Mouse (Mus musculus) heart, embryonic 11.5 days (tissue): ENCODE results near the gene Slc38a6. TPM values are rescaled to one million over a fixed set of nuclear protein-coding genes. Genes with fewer than 3 reads are reported as not detected.

Experiments used
- ATAC-seq: fragments of 200-750 bp; cut with Nextera tagmentation; replicated peaks from 2 replicates; pipeline ENCODE4 v1.8.0; 2017; ENCODE audit warnings: moderate library complexity; ENCODE audit not compliant: insufficient number of reproducible peaks, low FRiP score, low TSS enrichment
- H3K27ac ChIP-seq: fragments of 300-500 bp; sonication (generic); 2 replicates; pipeline ENCODE4 v1.5.1; 2014; ENCODE audit warnings: mild to moderate bottlenecking, low read depth, low read length
- H3K27me3 ChIP-seq: fragments of 300-500 bp; sonication (generic); 2 replicates; pipeline ENCODE4 v1.6.1; 2014; ENCODE audit warnings: mild to moderate bottlenecking, low read length, mixed read lengths; ENCODE audit not compliant: control insufficient read depth, insufficient read depth
- H3K36me3 ChIP-seq: fragments of 300-500 bp; sonication (generic); 2 replicates; pipeline ENCODE4 v1.6.1; 2014; ENCODE audit warnings: mild to moderate bottlenecking, low read length, moderate library complexity, mixed read lengths; ENCODE audit not compliant: control insufficient read depth, insufficient read depth
- H3K4me1 ChIP-seq: fragments of 300-500 bp; sonication (generic); 2 replicates; pipeline ENCODE4 v1.6.1; 2014; ENCODE audit warnings: low read length; ENCODE audit not compliant: control insufficient read depth, insufficient read depth
- H3K4me2 ChIP-seq: fragments of 300-500 bp; sonication (generic); 2 replicates; pipeline ENCODE4 v1.6.1; 2014; ENCODE audit warnings: mild to moderate bottlenecking, moderate library complexity
- H3K4me3 ChIP-seq: fragments of 300-500 bp; sonication (generic); 2 replicates; pipeline ENCODE4 v1.5.1; 2014; ENCODE audit warnings: low read depth, low read length
- H3K9ac ChIP-seq: fragments of 300-500 bp; sonication (generic); 2 replicates; pipeline ENCODE4 v1.6.1; 2014; ENCODE audit warnings: mild to moderate bottlenecking, low read depth, low read length, moderate library complexity
- H3K9me3 ChIP-seq: fragments of 300-500 bp; sonication (generic); replicated peaks from 2 replicates; pipeline ENCODE4 v1.6.1; 2016; ENCODE audit warnings: low read length; ENCODE audit not compliant: control insufficient read depth
- WGBS: fragments of 180-500 bp; shearing (Covaris S2); extraction: QIAGEN DNeasy Blood & Tissue Kit; methylation state at CpG from one replicate; pipeline ENCODE4 v1.1.7; 2014; ENCODE audit not compliant: insufficient replicate concordance; 5-methylcytosine and 5-hydroxymethylcytosine counted together
- polyA plus RNA-seq: library from polyadenylated mRNA; unstranded; fragments of >200 nt; fragmentation: Nextera tagmentation; extraction: Ambion mirVana; gene quantifications from 2 replicates; pipeline ENCODE4 v1.2.1, GENCODE M21; 2014

Slc38a6 gene
- polyA plus RNA-seq, 1 experiment from 2014 or later: 8.7 TPM

DNA sequence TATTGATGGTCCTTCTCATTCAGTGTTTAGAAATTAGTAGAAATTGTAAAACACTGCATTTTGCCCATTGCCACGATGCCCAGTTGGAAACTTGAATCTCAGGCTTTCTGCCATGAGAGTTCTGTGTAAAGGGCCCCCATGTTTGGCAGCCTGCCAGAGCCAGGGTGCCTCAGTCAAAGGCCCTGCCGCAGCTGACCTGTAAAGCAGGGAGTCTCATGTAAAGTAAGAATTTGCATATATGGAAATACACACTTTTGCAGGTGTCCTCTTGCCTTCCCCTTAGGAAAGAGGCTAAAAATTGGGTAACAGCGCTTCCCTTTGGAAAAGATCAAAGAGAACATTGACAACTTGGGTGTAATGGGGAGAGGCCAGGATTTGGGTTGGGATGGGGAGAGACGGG is 67.9 kb downstream of the Slc38a6 start:
- Histone ChIP-seq H3K9ac (no peak overlapping the region), H3K27ac (no peak overlapping the region), H3K4me3 (no peak overlapping the region), H3K27me3 (no peaks in the 10 kb centered on the region), H3K4me1 (peaks cover 12% of the 10 kb centered on the region), H3K9me3 (no peaks in the 10 kb centered on the region), H3K4me2 (no peak overlapping the region), H3K36me3 (no peaks in the 10 kb centered on the region)
- no peak for ATAC-seq
- 66% methylated on average over 4 of the region's 4 CpGs for WGBS

- no peak overlapping the region for H3K27ac ChIP-seq
- H3K4me2 ChIP-seq: no peak overlapping the region
- H3K27me3 ChIP-seq: no peaks in the 10 kb centered on the region
- H3K4me3 ChIP-seq: no peak overlapping the region
- H3K4me1 ChIP-seq: peaks cover 12% of the 10 kb centered on the region
- no peaks in the 10 kb centered on the region for H3K9me3 ChIP-seq
- WGBS: 76% methylated on average over 14 of the region's 14 CpGs
- no peak overlapping the region for H3K9ac ChIP-seq
- no peak for ATAC-seq
- H3K36me3 ChIP-seq: no peaks in the 10 kb centered on the region
Observed at GRCm38 (mm10) chr12:73355084-73355775, 68.7 kb downstream of the Slc38a6 start.

- Histone ChIP-seq H3K27me3 (no peaks in the 10 kb centered on the region), H3K4me1 (peaks cover 6% of the 10 kb centered on the region), H3K4me2 (no peak overlapping the region), H3K27ac (no peak overlapping the region), H3K36me3 (no peaks in the 10 kb centered on the region), H3K9ac (no peak overlapping the region), H3K9me3 (no peaks in the 10 kb centered on the region), H3K4me3 (no peak overlapping the region)
- ATAC-seq: no peak
- 72% methylated on average over 2 of the region's 2 CpGs for WGBS
Observed at GRCm38 (mm10) chr12:73356696-73357095, 70.1 kb downstream of the Slc38a6 start.

DNA sequence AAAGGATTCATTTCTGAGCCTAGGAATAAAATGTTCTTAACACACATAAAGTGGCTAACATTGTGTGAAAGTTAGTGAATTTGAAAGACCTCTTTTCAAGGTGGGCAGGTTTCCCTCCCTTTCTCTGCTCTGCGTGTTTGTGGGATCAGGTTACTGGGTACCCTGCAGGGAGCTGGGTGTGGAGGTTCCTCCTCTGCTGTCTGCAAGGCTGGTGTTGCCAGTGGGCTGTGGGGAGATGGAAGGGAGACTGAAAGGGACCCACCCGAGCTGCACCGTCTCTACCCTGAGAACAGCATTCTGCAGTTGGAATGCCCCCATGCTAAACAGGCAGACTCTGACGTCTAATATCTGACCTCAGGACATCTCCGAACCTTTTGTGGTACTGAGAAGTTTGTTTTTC is 70.7 kb downstream of the Slc38a6 start:
- Histone ChIP-seq H3K36me3 (no peaks in the 10 kb centered on the region), H3K9me3 (no peaks in the 10 kb centered on the region), H3K27me3 (no peaks in the 10 kb centered on the region), H3K9ac (no peak overlapping the region), H3K27ac (no peak overlapping the region), H3K4me3 (no peak overlapping the region), H3K4me2 (no peak overlapping the region), H3K4me1 (peaks cover 6% of the 10 kb centered on the region)
- 53% methylated on average over 5 of the region's 5 CpGs for WGBS
- no peak for ATAC-seq

DNA sequence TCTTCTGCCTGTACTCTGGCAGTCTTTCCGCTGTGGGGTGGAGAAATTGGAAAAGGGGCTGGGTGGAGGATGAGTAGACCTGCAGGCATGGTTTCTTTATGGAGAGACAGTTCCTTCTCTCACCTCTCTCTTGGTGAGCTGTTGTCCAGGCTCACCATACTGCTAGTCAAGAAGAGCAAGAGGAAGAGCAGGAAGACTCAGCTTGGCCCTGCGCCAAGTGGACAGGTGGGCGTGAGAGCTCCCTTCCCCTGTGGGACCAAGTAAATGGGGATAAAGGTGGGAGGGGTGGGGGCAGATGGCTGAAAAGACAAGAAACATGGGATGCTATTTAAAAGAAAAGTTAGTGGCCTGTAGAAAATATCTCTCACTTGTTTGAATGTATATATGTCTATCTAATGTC is 71.2 kb downstream of the Slc38a6 start:
- 90% methylated on average over 3 of the region's 3 CpGs for WGBS
- H3K9me3 ChIP-seq: no peaks in the 10 kb centered on the region
- ATAC-seq: no peak

GRCm38 (mm10) chr12:73358640-73359039 is 72.1 kb downstream of the Slc38a6 start:
- Histone ChIP-seq H3K9me3 (no peaks in the 10 kb centered on the region), H3K27ac (no peak overlapping the region), H3K4me1 (peaks cover 6% of the 10 kb centered on the region), H3K36me3 (no peaks in the 10 kb centered on the region), H3K4me2 (no peak overlapping the region), H3K9ac (no peak overlapping the region), H3K27me3 (no peaks in the 10 kb centered on the region), H3K4me3 (no peak overlapping the region)
- 69% methylated on average over 2 of the region's 2 CpGs for WGBS
- ATAC-seq: no peak

More for the DNA sequence above, 71.2 kb downstream of the Slc38a6 start:
- Histone ChIP-seq H3K4me1 (peaks cover 6% of the 10 kb centered on the region), H3K9ac (no peak overlapping the region), H3K4me2 (no peak overlapping the region), H3K36me3 (no peaks in the 10 kb centered on the region), H3K27ac (no peak overlapping the region), H3K27me3 (no peaks in the 10 kb centered on the region), H3K4me3 (no peak overlapping the region)

DNA sequence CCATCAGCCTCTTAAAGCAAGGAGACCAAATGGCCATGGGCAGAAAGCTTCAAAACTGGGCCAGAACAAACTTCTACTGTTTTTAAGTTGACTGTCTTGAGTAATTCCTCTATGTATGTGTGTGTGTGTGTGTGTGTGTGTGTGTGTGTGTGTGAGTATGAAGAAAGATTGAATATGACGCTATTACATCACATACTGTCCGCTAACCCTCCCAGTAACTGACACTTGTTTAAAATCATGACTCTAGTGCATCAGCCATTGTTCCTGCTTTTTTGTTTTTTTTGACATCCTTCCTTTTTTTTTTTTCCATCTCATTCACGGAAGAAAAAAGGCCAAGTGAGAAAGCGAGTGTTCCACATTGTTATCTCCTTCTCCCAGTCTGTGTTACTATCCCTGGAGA is 72.9 kb downstream of the Slc38a6 start:
- Histone ChIP-seq H3K9ac (no peak overlapping the region), H3K9me3 (no peaks in the 10 kb centered on the region), H3K36me3 (no peaks in the 10 kb centered on the region), H3K27ac (no peak overlapping the region), H3K4me3 (no peak overlapping the region), H3K4me2 (no peak overlapping the region), H3K27me3 (no peaks in the 10 kb centered on the region), H3K4me1 (peaks cover 2% of the 10 kb centered on the region)
- ATAC-seq: no peak
- 64% methylated on average over 4 of the region's 4 CpGs for WGBS

DNA sequence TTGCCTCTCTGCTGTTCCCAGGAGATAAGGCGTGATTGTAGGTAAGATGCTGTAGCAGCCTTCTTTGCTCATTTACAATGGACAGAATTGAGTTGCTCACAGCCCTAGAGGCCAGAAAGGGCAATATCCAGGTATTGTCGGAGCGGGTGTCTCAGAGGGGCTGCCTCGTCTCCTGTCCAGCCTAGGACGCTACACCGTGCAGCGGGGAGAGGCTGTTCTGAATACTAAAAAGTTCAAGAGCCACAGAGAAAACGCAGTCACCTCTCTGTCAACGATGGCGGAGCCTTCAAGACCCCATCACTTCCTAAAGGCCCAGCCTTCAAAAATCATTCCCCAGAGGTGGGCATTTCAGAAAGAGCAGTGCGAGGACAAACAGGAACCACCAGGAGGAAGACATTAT is 74.6 kb downstream of the Slc38a6 start:
- no peak overlapping the region for H3K4me2 ChIP-seq
- no peak overlapping the region for H3K9ac ChIP-seq
- H3K27me3 ChIP-seq: no peaks in the 10 kb centered on the region
- H3K36me3 ChIP-seq: no peaks in the 10 kb centered on the region
- H3K4me3 ChIP-seq: no peak overlapping the region
- H3K4me1 ChIP-seq: no peaks in the 10 kb centered on the region
- ATAC-seq: no peak
- 77% methylated on average over 11 of the region's 11 CpGs for whole genome bisulfite sequencing
- H3K9me3 ChIP-seq: no peaks in the 10 kb centered on the region
- H3K27ac ChIP-seq: no peak overlapping the region

GRCm38 (mm10) chr12:73363401-73363800 is 76.8 kb downstream of the Slc38a6 start:
- 76% methylated on average over 6 of the region's 6 CpGs for WGBS

More at GRCm38 (mm10) chr12:73363401-73363800, 76.8 kb downstream of the Slc38a6 start:
- H3K4me3 ChIP-seq: no peak overlapping the region
- no peak overlapping the region for H3K9ac ChIP-seq
- no peak overlapping the region for H3K27ac ChIP-seq
- no peaks in the 10 kb centered on the region for H3K36me3 ChIP-seq
- peak; percentile 51; the same call in 1 of the 2 replicates for ATAC-seq
- H3K4me2 ChIP-seq: peak overlapping the region; percentile 37; the same call in 1 of the 2 replicates
- H3K9me3 ChIP-seq: no peaks in the 10 kb centered on the region
- H3K4me1 ChIP-seq: peaks cover 6% of the 10 kb centered on the region; the same call in 1 of the 2 replicates
- H3K27me3 ChIP-seq: no peaks in the 10 kb centered on the region
